ENCODE assay signal across 16 mouse cellular contexts in genomic region chr4:95830320-95830719, GRCm38 (mm10).
"Had no signal": no experiment of that assay in that cellular context is flagged by ENCODE, and none has a peak within 500 bp of the region (broad histone marks: within the 10 kb centered on the region; RNA-seq: fewer than 3 reads in every experiment).

No protein-coding gene starts in this region.

- ATAC-seq: midbrain, embryonic 13.5 days; midbrain, embryonic 15.5 days had no signal

- H3K9me3 ChIP-seq: megakaryocyte, embryonic 14.5 days; midbrain, embryonic 13.5 days; midbrain, embryonic 15.5 days; neural tube, embryonic 12.5 days; stomach, embryonic 15.5 days had no signal

- H3K4me2 ChIP-seq: lung, embryonic 14.5 days; midbrain, embryonic 11.5 days; midbrain, embryonic 13.5 days; midbrain, embryonic 15.5 days; neural tube, embryonic 12.5 days; stomach, embryonic 15.5 days had no signal

- H3K9ac ChIP-seq: liver, embryonic 14.5 days; lung, embryonic 14.5 days; midbrain, embryonic 13.5 days; midbrain, embryonic 15.5 days; neural tube, embryonic 12.5 days; stomach, embryonic 15.5 days had no signal

- DNase-seq: lung, adult 18-20 months; lung, embryonic 14.5 days; lung, postnatal 10 days; lung, postnatal 4 days; right cerebral cortex, postnatal 14 days; thymus, adult 2 months; thymus, postnatal 25 days; thymus, postnatal 4 days had no signal

- H3K4me3 ChIP-seq: megakaryocyte, embryonic 14.5 days; midbrain, embryonic 13.5 days; midbrain, embryonic 15.5 days; neural tube, embryonic 12.5 days; stomach, embryonic 15.5 days had no signal

- H3K4me1 ChIP-seq: midbrain, embryonic 13.5 days; midbrain, embryonic 15.5 days; neural tube, embryonic 12.5 days; stomach, embryonic 15.5 days had no signal

- H3K27ac ChIP-seq: liver, embryonic 14.5 days; midbrain, embryonic 13.5 days; midbrain, embryonic 15.5 days; neural tube, embryonic 12.5 days; stomach, embryonic 15.5 days; stomach, postnatal 0 days had no signal

- H3K36me3 ChIP-seq: midbrain, embryonic 13.5 days; midbrain, embryonic 15.5 days; neural tube, embryonic 12.5 days; stomach, embryonic 15.5 days had no signal

- H3K27me3 ChIP-seq: megakaryocyte, embryonic 14.5 days; midbrain, embryonic 13.5 days; midbrain, embryonic 15.5 days; neural tube, embryonic 12.5 days; stomach, embryonic 15.5 days had no signal
